Mouse (Mus musculus): Measurements from ENCODE around the gene Slc22a19.
"Not testable (repeated sequence)": the region's sequence is repeated elsewhere in the genome, so short reads cannot be mapped to it uniquely, and the experiment has no call there.

Slc22a19 gene

GRCm38 (mm10) chr19:7711148-7711547 lies at the start of gene Slc22a19:
TSS of gene Slc22a19 (minus strand) at chr19:7711310.
- no peak for DNase-seq

- not testable (repeated sequence) for DNase-seq
Measured at GRCm38 (mm10) chr19:7753371-7753770, 42.3 kb upstream of the Slc22a19 start.

- DNase-seq: no peak
Measured at GRCm38 (mm10) chr19:7729543-7729942, 18.4 kb upstream of the Slc22a19 start.

GRCm38 (mm10) chr19:7693104-7693503 lies 18.0 kb downstream of the Slc22a19 start:
- not testable (repeated sequence) for DNase-seq

- DNase-seq: no peak
Measured at GRCm38 (mm10) chr19:7691259-7691658, 19.9 kb downstream of the Slc22a19 start.

GRCm38 (mm10) chr19:7687988-7688387 lies 23.1 kb downstream of the Slc22a19 start:
- DNase-seq: no peak

GRCm38 (mm10) chr19:7672033-7672432 lies 39.1 kb downstream of the Slc22a19 start:
- DNase-seq: no peak

GRCm38 (mm10) chr19:7648913-7649666 lies 62.0 kb downstream of the Slc22a19 start:
- DNase-seq: no peak

- DNase-seq: no peak
Measured at GRCm38 (mm10) chr19:7633786-7634185, 77.3 kb downstream of the Slc22a19 start.

- no peak for DNase-seq
Measured at GRCm38 (mm10) chr19:7633021-7633420, 78.1 kb downstream of the Slc22a19 start.
